Mouse (Mus musculus) bone marrow macrophage, adult 2 months (primary cell): ENCODE measurements around the gene Nat8l.

Experiments
- CTCF ChIP-seq: IDR thresholded peaks from 2 replicates; pipeline ENCODE4 v1.5.1; 2012; ENCODE audit warnings: low read depth, mild to moderate bottlenecking, low read length, moderate library complexity
- POLR2A ChIP-seq: IDR thresholded peaks from 2 replicates; pipeline ENCODE4 v1.6.1; 2012; ENCODE audit warnings: mild to moderate bottlenecking, low read depth, low read length, borderline replicate concordance

DNA sequence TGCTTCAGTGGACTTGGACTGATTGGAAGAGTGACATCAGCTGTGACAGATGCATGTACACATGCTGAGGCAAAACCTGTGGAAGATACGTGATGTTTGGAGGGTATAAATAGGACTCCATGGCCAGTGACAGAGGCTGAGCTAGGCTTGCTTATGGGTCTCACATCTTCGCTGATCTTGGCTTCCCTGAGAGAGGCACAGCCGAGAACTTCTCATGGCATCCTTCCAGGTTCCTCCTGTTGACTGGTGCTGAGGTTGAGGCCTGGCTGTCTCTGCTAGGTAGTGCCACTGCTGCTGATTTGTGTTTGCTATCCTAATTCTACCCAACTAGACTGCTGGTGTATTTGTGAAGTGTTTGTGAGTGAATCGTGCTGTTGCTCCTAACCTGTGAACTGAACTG lies 23.2 kb downstream of the Nat8l start:
- TF ChIP-seq CTCF (no peak), POLR2A (no peak)
